Mouse (Mus musculus): ENCODE measurements around the gene Inpp4b. TPM values are rescaled to one million over a fixed set of nuclear protein-coding genes. Genes with fewer than 3 reads are reported as not detected.

Gene Inpp4b
- polyA plus RNA-seq, 1 experiment = 22.6 TPM

DNA sequence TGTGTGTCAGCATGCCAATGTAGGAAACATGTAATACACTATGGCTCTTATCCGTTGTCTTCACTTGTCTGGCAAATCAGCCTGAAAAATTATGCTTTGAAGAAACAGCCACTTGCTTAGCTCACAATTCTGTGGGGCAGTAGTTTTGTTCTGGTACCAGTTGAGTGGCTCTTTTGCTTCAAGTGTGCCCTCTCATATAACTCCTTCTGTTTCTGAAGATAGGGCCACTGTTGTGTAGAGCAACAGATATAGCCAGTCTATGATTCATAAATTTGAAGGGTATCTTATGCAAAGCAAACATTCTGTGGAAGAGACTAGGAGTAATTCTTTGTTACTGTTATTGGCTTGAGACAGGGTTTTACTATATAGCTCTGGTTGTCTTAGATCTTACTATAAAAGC lies 265.7 kb downstream of the Inpp4b start:
- no peak overlapping the region for H3K4me3 ChIP-seq (ENCODE audit: control insufficient read depth, insufficient read depth, low read length)
- no peak for TF ChIP-seq POLR2A (IDR thresholded peaks at IDR 0.05; ENCODE audit: control insufficient read depth, extremely low read depth, insufficient read depth, low read length, poor library complexity)
- TF ChIP-seq CTCF (IDR thresholded peaks at IDR 0.05; ENCODE audit: borderline replicate concordance, control insufficient read depth, extremely low read depth, insufficient read depth, low read length, poor library complexity) = no peak
- no peaks in the 10 kb centered on the region for H3K27me3 ChIP-seq (ENCODE audit: control insufficient read depth, insufficient read depth, low read length)
- no peaks in the 10 kb centered on the region for H3K4me1 ChIP-seq (replicated peaks; ENCODE audit: control insufficient read depth, insufficient read depth, low read length)
- no peaks in the 10 kb centered on the region for H3K36me3 ChIP-seq (ENCODE audit: control insufficient read depth, insufficient read depth, low read length)
- H3K27ac ChIP-seq (ENCODE audit: control insufficient read depth, insufficient read depth, low read length) = no peak overlapping the region
- 98% methylated on average over 1 of the region's 1 CpGs for WGBS
- no peak for DNase-seq

DNA sequence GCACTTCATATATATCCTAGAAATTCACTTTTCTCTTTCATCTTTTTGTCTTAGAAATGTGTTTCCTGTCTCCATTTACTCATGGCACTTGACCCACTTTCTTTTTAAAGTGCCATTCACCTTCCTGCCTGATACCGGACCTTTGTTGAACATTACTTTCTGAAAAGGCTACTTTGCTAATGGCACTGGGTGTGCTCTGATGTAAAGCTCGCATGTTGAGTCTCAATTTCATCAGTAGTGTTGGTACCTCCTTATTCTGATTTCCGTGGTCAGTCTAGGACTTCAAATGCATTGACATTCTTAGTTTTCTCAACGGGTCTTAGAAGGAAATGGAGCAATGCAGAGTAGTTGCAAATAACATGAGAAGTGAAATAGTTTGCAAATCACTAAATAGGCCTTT lies 266.7 kb downstream of the Inpp4b start:
- no peak for DNase-seq
- Histone ChIP-seq H3K36me3 (ENCODE audit: control insufficient read depth, insufficient read depth, low read length) (no peaks in the 10 kb centered on the region), H3K4me1 (replicated peaks; ENCODE audit: control insufficient read depth, insufficient read depth, low read length) (no peaks in the 10 kb centered on the region), H3K27me3 (ENCODE audit: control insufficient read depth, insufficient read depth, low read length) (no peaks in the 10 kb centered on the region), H3K27ac (ENCODE audit: control insufficient read depth, insufficient read depth, low read length) (no peak overlapping the region), H3K4me3 (ENCODE audit: control insufficient read depth, insufficient read depth, low read length) (no peak overlapping the region)
- TF ChIP-seq POLR2A (IDR thresholded peaks at IDR 0.05; ENCODE audit: control insufficient read depth, extremely low read depth, insufficient read depth, low read length, poor library complexity) = no peak
- 81% methylated on average over 4 of the region's 4 CpGs for WGBS

DNA sequence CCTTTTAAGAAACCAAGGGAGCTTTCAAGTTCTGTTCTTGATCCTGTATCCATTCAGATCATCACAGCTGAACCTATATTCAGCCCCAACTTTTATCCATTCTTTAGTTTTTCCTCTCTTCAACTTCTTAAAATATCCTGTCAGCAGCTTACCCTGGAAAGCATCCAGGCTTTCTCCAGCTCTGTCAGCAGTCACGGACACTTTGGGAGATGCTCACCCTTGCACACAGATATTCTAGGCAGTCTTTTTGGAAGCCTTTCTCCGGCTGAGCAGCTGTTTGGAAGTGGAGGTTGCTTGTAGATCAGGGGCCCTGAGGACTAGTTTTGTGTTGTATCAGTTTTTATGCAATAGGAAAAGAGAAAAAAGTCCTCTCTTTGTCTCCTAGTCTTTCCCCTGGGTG lies 270.3 kb downstream of the Inpp4b start:
- 86% methylated on average over 2 of the region's 2 CpGs for WGBS
- no peak for TF ChIP-seq POLR2A (IDR thresholded peaks at IDR 0.05; ENCODE audit: control insufficient read depth, extremely low read depth, insufficient read depth, low read length, poor library complexity)
- no peak for TF ChIP-seq CTCF (IDR thresholded peaks at IDR 0.05; ENCODE audit: borderline replicate concordance, control insufficient read depth, extremely low read depth, insufficient read depth, low read length, poor library complexity)
- H3K36me3 ChIP-seq (ENCODE audit: control insufficient read depth, insufficient read depth, low read length) = no peaks in the 10 kb centered on the region
- no peak for DNase-seq
- H3K4me3 ChIP-seq (ENCODE audit: control insufficient read depth, insufficient read depth, low read length) = no peak overlapping the region
- H3K4me1 ChIP-seq (replicated peaks; ENCODE audit: control insufficient read depth, insufficient read depth, low read length) = no peaks in the 10 kb centered on the region; the same call in 1 of the 2 replicates
- no peak overlapping the region for H3K27ac ChIP-seq (ENCODE audit: control insufficient read depth, insufficient read depth, low read length)
- no peaks in the 10 kb centered on the region for H3K27me3 ChIP-seq (ENCODE audit: control insufficient read depth, insufficient read depth, low read length)

DNA sequence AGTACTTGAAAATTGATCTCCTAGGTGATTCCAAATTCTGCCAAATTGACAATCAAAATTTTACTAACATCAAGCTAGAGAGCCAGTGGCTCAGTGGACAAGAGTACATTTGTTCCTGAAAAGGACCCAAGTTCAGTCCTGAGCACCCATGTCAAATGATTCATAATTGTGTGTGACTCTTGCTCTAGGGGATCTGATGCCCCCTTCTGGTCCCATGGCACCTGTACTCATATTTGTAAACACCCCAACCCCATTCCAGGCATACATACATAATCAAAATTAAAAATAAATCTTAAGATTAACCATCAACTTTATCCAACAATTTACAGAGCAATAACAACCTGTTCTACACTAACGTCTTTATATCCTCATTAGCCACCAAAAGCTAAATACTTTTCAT lies 271.8 kb downstream of the Inpp4b start:
- TF ChIP-seq POLR2A (IDR thresholded peaks at IDR 0.05; ENCODE audit: control insufficient read depth, extremely low read depth, insufficient read depth, low read length, poor library complexity) (no peak), CTCF (IDR thresholded peaks at IDR 0.05; ENCODE audit: borderline replicate concordance, control insufficient read depth, extremely low read depth, insufficient read depth, low read length, poor library complexity) (no peak)
- Histone ChIP-seq H3K27ac (ENCODE audit: control insufficient read depth, insufficient read depth, low read length) (no peak overlapping the region), H3K4me3 (ENCODE audit: control insufficient read depth, insufficient read depth, low read length) (no peak overlapping the region), H3K4me1 (replicated peaks; ENCODE audit: control insufficient read depth, insufficient read depth, low read length) (no peaks in the 10 kb centered on the region; the same call in 1 of the 2 replicates), H3K36me3 (ENCODE audit: control insufficient read depth, insufficient read depth, low read length) (no peaks in the 10 kb centered on the region), H3K27me3 (ENCODE audit: control insufficient read depth, insufficient read depth, low read length) (no peaks in the 10 kb centered on the region)
- WGBS = 93% methylated on average over 1 of the region's 1 CpGs
- no peak for DNase-seq

DNA sequence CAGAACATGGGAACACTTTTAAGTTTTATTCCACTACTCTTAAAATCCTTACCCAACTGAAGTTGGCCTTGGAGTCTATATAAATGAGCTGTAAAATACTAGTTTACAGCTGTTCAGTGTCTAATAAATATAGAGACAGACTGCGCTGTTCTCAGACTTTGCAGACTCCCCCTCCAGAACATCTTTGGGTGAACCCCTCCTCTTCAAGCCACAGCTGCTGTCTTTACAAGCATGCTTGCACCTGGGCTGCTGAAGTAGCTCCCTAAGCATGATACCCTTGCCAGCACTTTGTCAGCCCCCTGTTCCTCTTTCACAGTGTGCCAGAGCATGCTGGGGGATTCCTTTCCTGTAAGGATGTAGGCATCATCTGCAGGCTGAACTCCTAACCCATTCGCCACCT lies 272.2 kb downstream of the Inpp4b start:
- Histone ChIP-seq H3K36me3 (ENCODE audit: control insufficient read depth, insufficient read depth, low read length) (no peaks in the 10 kb centered on the region), H3K27ac (ENCODE audit: control insufficient read depth, insufficient read depth, low read length) (no peak overlapping the region), H3K4me3 (ENCODE audit: control insufficient read depth, insufficient read depth, low read length) (no peak overlapping the region), H3K4me1 (replicated peaks; ENCODE audit: control insufficient read depth, insufficient read depth, low read length) (no peaks in the 10 kb centered on the region; the same call in 1 of the 2 replicates), H3K27me3 (ENCODE audit: control insufficient read depth, insufficient read depth, low read length) (no peaks in the 10 kb centered on the region)
- DNase-seq = peak; percentile 16
- 76% methylated on average over 2 of the region's 2 CpGs for WGBS
- TF ChIP-seq CTCF (IDR thresholded peaks at IDR 0.05; ENCODE audit: borderline replicate concordance, control insufficient read depth, extremely low read depth, insufficient read depth, low read length, poor library complexity) (no peak), POLR2A (IDR thresholded peaks at IDR 0.05; ENCODE audit: control insufficient read depth, extremely low read depth, insufficient read depth, low read length, poor library complexity) (no peak)

DNA sequence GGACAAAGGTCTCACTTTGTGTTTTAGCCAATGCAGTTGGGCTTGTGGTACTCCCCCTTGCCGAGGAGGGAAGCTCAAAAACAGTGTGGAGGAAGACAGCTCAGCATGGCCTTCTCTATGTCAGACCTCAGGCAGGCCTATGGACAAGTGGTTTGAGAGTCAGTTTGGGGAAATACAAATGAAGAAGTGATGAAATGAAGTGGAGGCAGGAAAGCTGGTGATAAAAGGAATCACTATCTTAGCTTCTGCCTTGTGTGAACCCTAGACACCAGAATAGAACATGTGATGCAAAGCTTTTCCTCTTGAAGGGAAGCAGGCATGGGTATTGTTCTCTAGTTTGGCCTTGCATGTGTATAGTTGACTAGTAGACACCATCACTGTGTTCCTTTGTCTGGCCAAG lies 273.2 kb downstream of the Inpp4b start:
- no peak for DNase-seq
- TF ChIP-seq POLR2A (IDR thresholded peaks at IDR 0.05; ENCODE audit: control insufficient read depth, extremely low read depth, insufficient read depth, low read length, poor library complexity) (no peak), CTCF (IDR thresholded peaks at IDR 0.05; ENCODE audit: borderline replicate concordance, control insufficient read depth, extremely low read depth, insufficient read depth, low read length, poor library complexity) (no peak)
- Histone ChIP-seq H3K4me3 (ENCODE audit: control insufficient read depth, insufficient read depth, low read length) (no peak overlapping the region), H3K4me1 (replicated peaks; ENCODE audit: control insufficient read depth, insufficient read depth, low read length) (no peaks in the 10 kb centered on the region; the same call in 1 of the 2 replicates), H3K27ac (ENCODE audit: control insufficient read depth, insufficient read depth, low read length) (no peak overlapping the region), H3K36me3 (ENCODE audit: control insufficient read depth, insufficient read depth, low read length) (no peaks in the 10 kb centered on the region), H3K27me3 (ENCODE audit: control insufficient read depth, insufficient read depth, low read length) (no peaks in the 10 kb centered on the region)
- WGBS = 75% methylated on average over 1 of the region's 1 CpGs

DNA sequence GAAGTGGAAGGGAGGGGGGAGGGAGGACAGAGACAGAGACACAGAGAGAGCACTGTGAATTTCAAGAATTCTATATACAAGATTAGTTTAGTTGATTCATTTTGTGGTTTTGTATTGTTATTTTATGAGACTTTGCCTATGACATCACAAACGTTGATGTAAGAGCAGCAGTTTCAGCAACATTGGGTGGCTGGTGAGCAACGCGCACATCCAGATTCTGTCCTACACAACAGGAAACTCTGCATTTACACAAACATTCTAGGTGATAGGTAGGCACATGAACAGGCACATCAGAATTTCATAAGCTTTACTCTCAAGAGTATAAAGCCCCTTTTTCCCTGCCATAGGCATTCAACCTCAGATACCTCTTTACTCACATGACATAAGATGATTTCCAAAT lies 276.6 kb downstream of the Inpp4b start:
- DNase-seq = no peak
- no peak overlapping the region for H3K4me3 ChIP-seq (ENCODE audit: control insufficient read depth, insufficient read depth, low read length)
- no peaks in the 10 kb centered on the region for H3K36me3 ChIP-seq (ENCODE audit: control insufficient read depth, insufficient read depth, low read length)
- WGBS = 98% methylated on average over 3 of the region's 3 CpGs
- H3K27me3 ChIP-seq (ENCODE audit: control insufficient read depth, insufficient read depth, low read length) = no peaks in the 10 kb centered on the region
- H3K27ac ChIP-seq (ENCODE audit: control insufficient read depth, insufficient read depth, low read length) = no peak overlapping the region
- TF ChIP-seq CTCF (IDR thresholded peaks at IDR 0.05; ENCODE audit: borderline replicate concordance, control insufficient read depth, extremely low read depth, insufficient read depth, low read length, poor library complexity) (no peak), POLR2A (IDR thresholded peaks at IDR 0.05; ENCODE audit: control insufficient read depth, extremely low read depth, insufficient read depth, low read length, poor library complexity) (no peak)
- no peaks in the 10 kb centered on the region; the same call in 1 of the 2 replicates for H3K4me1 ChIP-seq (replicated peaks; ENCODE audit: control insufficient read depth, insufficient read depth, low read length)
